Mouse (Mus musculus) cerebellum, adult 2 months (tissue): ENCODE data around the gene Gpc4.

ENCODE experiments used
- CTCF ChIP-seq: fragments of 200-500 bp; IDR thresholded peaks from 2 replicates; pipeline ENCODE4 v1.5.1; 2011; ENCODE audit warnings: low read depth, mild to moderate bottlenecking, control low read depth, low read length, moderate library complexity, borderline replicate concordance; ENCODE audit not compliant: insufficient read depth
- POLR2A ChIP-seq: fragments of 200-500 bp; IDR thresholded peaks from 2 replicates; pipeline ENCODE4 v1.6.1; 2011; ENCODE audit warnings: low read length, control low read depth, borderline replicate concordance; ENCODE audit not compliant: insufficient read depth

- TF ChIP-seq POLR2A: no peak
- TF ChIP-seq CTCF: no peak
These were observed 10.2 kb downstream of the Gpc4 start for GRCm38 (mm10) chrX:52154821-52155220.
